Mouse (Mus musculus) liver, postnatal 0 days (tissue): ENCODE data around the gene Cpd.

ENCODE experiments used
- CTCF ChIP-seq: sonication (generic); IDR thresholded peaks from 2 replicates; pipeline ENCODE4 v1.5.1; 2016; ENCODE audit warnings: antibody characterized with exemption, low read depth
- EP300 ChIP-seq: IDR thresholded peaks from 2 replicates; pipeline ENCODE4 v1.6.1; 2016; ENCODE audit warnings: antibody characterized with exemption, low read depth, mild to moderate bottlenecking

GRCm38 (mm10) chr11:76884451-76884850 lies 37.6 kb upstream of the Cpd start:
- no peak for TF ChIP-seq CTCF
- no peak for TF ChIP-seq EP300
